Mouse (Mus musculus) spleen, adult 2 months (tissue): ENCODE measurements around the gene Irf2bp1.

Experiments
- CTCF ChIP-seq: fragments of 200-500 bp; IDR thresholded peaks from 2 replicates; pipeline ENCODE4 v1.5.1; 2011; ENCODE audit warnings: mild to moderate bottlenecking, inconsistent platforms; ENCODE audit not compliant: insufficient read depth, insufficient read length, insufficient replicate concordance; ENCODE audit errors: extremely low read depth
- POLR2A ChIP-seq: fragments of 200-500 bp; IDR thresholded peaks from 2 replicates; pipeline ENCODE4 v1.6.1; 2011; ENCODE audit warnings: low read depth, low read length, inconsistent platforms

DNA sequence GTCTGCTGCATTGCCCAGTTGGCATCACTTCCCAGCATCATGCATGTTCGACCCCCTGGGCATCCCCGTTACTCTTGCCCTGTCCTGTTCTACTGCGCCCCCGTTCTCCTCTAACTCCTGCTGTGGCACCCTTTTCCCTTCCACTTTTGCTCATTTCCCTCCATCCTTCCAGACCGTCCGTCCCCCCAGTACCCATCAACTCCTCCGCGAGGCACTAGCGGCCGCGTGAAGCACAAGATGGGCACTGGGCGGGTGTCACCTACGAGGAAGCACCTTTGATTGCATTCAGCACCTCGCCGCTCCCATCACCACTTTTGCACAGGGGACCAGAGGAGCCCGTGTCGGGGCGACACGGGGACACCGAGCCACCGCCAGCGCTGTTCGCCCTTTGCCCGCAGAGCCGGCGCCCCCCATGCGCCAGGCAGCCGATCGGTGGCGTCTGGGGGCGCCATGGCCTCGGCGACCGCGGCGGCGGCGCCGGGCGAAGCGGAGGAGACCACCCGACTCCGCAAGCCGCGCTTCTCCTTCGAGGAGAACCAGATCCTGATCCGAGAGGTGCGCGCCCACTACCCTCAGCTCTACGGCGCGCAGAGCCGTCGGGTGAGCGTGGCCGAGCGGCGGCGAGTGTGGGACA lies 12.1 kb upstream of the Irf2bp1 start:
- TF ChIP-seq POLR2A (no peak), CTCF (no peak)
